Mouse (Mus musculus) CH12.LX (cell line): ENCODE measurements around the gene Srsf6.

Experiments used
- POLR2A ChIP-seq: IDR thresholded peaks from 2 replicates; pipeline ENCODE4 v1.6.1; 2011; ENCODE audit warnings: low read depth, mild to moderate bottlenecking, improper control_type of control experiment, low read length
- POLR2AphosphoS2 ChIP-seq: IDR thresholded peaks from 2 replicates; pipeline ENCODE4 v1.6.1; 2011; ENCODE audit warnings: low read depth, low read length, improper control_type of control experiment
- TCF12 ChIP-seq: IDR thresholded peaks from 2 replicates; pipeline ENCODE4 v1.6.1; 2014; ENCODE audit warnings: low read depth, mild to moderate bottlenecking, inconsistent platforms, low read length, improper control_type of control experiment
- ZC3H11A ChIP-seq: IDR thresholded peaks from 2 replicates; pipeline ENCODE4 v1.6.1; 2012; ENCODE audit warnings: low read depth, mild to moderate bottlenecking, inconsistent platforms, low read length, improper control_type of control experiment
- ZKSCAN1 ChIP-seq: IDR thresholded peaks from 2 replicates; pipeline ENCODE4 v1.6.1; 2012; ENCODE audit warnings: low read depth, inconsistent platforms, low read length, improper control_type of control experiment, borderline replicate concordance

- no peak for TF ChIP-seq ZC3H11A
- TF ChIP-seq POLR2A, result no peak
- TF ChIP-seq TCF12, result no peak
- no peak for TF ChIP-seq ZKSCAN1
- TF ChIP-seq POLR2AphosphoS2, result no peak
Measured at GRCm38 (mm10) chr2:162966734-162967133, 35.4 kb downstream of the Srsf6 start.
